ENCODE assay signal across 8 mouse cellular contexts in the genomic region with DNA sequence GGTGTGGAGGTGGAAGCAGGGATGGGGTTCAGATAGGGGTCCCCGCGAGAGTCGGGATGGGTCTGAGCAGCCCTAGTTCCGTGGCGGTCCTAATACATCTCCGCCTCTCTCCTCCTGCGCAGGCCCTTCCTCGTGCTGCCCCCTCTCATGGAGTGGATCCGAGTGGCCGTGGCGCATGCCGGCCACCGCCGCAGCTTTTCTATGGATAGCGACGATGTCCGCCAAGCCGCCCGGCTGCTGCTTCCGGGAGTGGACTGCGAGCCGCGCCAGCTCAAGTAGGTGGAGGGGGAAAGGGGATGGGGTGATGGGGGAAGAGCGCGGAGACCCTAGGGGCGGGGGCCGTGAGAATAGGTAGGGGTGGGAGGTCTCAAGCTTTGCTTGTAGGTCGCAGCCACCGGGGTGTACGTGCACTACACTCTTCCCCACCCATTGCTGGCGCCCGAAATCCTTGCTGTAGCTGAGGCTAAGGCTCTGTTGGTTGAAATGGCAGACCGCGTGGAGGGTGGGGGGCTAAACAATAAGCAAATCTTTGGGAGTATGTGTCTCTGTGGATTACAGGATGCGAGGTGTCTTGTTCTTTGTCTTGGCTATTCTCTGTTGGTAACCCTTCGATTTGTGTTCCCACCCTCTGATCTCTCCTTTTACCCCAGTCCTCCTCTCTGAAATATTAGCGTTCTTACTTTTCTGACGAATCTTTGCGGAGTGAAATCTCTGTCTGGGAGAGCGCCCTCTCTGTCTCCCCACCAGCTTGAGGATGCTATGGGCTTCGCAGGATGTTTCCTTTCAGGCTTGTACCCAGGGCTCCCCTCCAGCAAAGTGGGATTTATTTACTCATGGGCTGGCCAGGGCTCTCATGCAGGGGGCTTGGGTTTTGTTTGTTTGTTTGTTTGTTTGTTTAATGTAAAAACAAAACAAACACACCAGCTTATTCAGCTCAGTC.
DNase-seq lines count a peak whose midpoint lies in the region; ATAC-seq and TF ChIP-seq lines count a peak whose summit lies in the region.

No protein-coding gene starts in this region.

- no peak for ATAC-seq in liver, postnatal 0 days
- ATAC-seq in stomach, postnatal 0 days (ENCODE audit: low FRiP score, low TSS enrichment): peak; percentile 42; the same call in 1 of the 2 replicates

- no peaks in the 10 kb centered on the region for H3K9me3 ChIP-seq in liver, postnatal 0 days (ENCODE audit: low read length)
- H3K9me3 ChIP-seq in stomach, postnatal 0 days (ENCODE audit: control insufficient read depth, low read length): no peaks in the 10 kb centered on the region

- H3K27ac ChIP-seq in gastrocnemius, adult 2 months: no peak overlapping the region
- no peak overlapping the region for H3K27ac ChIP-seq in liver, postnatal 0 days (ENCODE audit: low read depth)
- no peak overlapping the region for H3K27ac ChIP-seq in stomach, postnatal 0 days (replicated peaks)

- DNase-seq in gastrocnemius, adult 2 months: peak; percentile 24
- DNase-seq in gastrocnemius, adult 18-20 months (ENCODE audit: low spot score): no peak
- DNase-seq in embryo, embryonic 11 days: peak; percentile 70
- peak; percentile 8 to 14 for DNase-seq in heart, postnatal 36 days
- DNase-seq in liver, postnatal 0 days: no peak
- DNase-seq in stomach, postnatal 0 days (ENCODE audit: low spot score): peak; percentile 28
- DNase-seq in thymus, postnatal 14 days: no peak

- H3K79me2 ChIP-seq in C2C12 (ENCODE audit: control insufficient read depth, insufficient read depth): peaks cover 19% of the 10 kb centered on the region

- H3ac ChIP-seq in C2C12 (ENCODE audit: control insufficient read depth, insufficient read length, low read depth): peak overlapping the region; percentile 83

- peak overlapping the region; percentile 58 for H3K4me2 ChIP-seq in liver, postnatal 0 days (ENCODE audit: low read depth, low read length)
- peak overlapping the region; percentile 79 for H3K4me2 ChIP-seq in stomach, postnatal 0 days (replicated peaks; ENCODE audit: low read depth)

- intact Hi-C loops in gastrocnemius, adult 2 months (cut with DNase I): no loop called here
- intact Hi-C loops in heart, postnatal 36 days (cut with DNase I): no loop called here

- no peaks in the 10 kb centered on the region for H3K4me1 ChIP-seq in liver, postnatal 0 days (ENCODE audit: insufficient read depth)
- H3K4me1 ChIP-seq in stomach, postnatal 0 days (replicated peaks; ENCODE audit: control insufficient read depth, insufficient read depth): 0 out of 2 replicates have a peak, but pooled peaks cover 4% of the 10 kb centered on the region

- H3K36me3 ChIP-seq in C2C12 (ENCODE audit: control insufficient read depth, insufficient read depth): no peaks in the 10 kb centered on the region
- no peaks in the 10 kb centered on the region for H3K36me3 ChIP-seq in liver, postnatal 0 days (replicated peaks; ENCODE audit: insufficient read depth, low read length)
- no peaks in the 10 kb centered on the region for H3K36me3 ChIP-seq in stomach, postnatal 0 days (ENCODE audit: control insufficient read depth, insufficient read depth, low read length)

- H3K9ac ChIP-seq in liver, postnatal 0 days (replicated peaks): no peak overlapping the region
- peak overlapping the region; percentile 51 for H3K9ac ChIP-seq in stomach, postnatal 0 days (ENCODE audit: low read length)

- no peak for TF ChIP-seq CTCF in gastrocnemius, adult 2 months (IDR thresholded peaks at IDR 0.05)
- no peak for TF ChIP-seq CTCF in C2C12 (IDR thresholded peaks at IDR 0.05; ENCODE audit: control insufficient read depth, insufficient read depth, insufficient read length)
- no peak for TF ChIP-seq CTCF in liver, postnatal 0 days (IDR thresholded peaks at IDR 0.05; ENCODE audit: low read depth)
- no peak; the same call in 1 of the 2 replicates for TF ChIP-seq CTCF in stomach, postnatal 0 days (IDR thresholded peaks at IDR 0.05; ENCODE audit: low read depth)

- WGBS in liver, postnatal 0 days (ENCODE audit: insufficient replicate concordance): 3% methylated on average over 41 of the region's 41 CpGs
- WGBS in stomach, postnatal 0 days: 1% methylated on average over 40 of the region's 41 CpGs

- no peaks in the 10 kb centered on the region for H3K27me3 ChIP-seq in C2C12 (ENCODE audit: control insufficient read depth, insufficient read depth, insufficient read length)
- H3K27me3 ChIP-seq in liver, postnatal 0 days (ENCODE audit: insufficient read depth, low read length): peaks cover 20% of the 10 kb centered on the region
- no peaks in the 10 kb centered on the region for H3K27me3 ChIP-seq in stomach, postnatal 0 days (ENCODE audit: control insufficient read depth, insufficient read depth, low read length)

- no peak for TF ChIP-seq EP300 in liver, postnatal 0 days (IDR thresholded peaks at IDR 0.05; ENCODE audit: low read depth)
- no peak for TF ChIP-seq EP300 in stomach, postnatal 0 days (optimal IDR thresholded peaks at IDR 0.05)

- peaks cover 5% of the 10 kb centered on the region for H3K79me3 ChIP-seq in C2C12 (ENCODE audit: low read depth)

- peak overlapping the region; percentile 63 for H3K4me3 ChIP-seq in gastrocnemius, adult 2 months
- peak overlapping the region; percentile 49 for H3K4me3 ChIP-seq in C2C12 (ENCODE audit: insufficient read depth, poor library complexity, severe bottlenecking)
- H3K4me3 ChIP-seq in liver, postnatal 0 days (ENCODE audit: low read depth, low read length): no peak overlapping the region
- peak overlapping the region; percentile 38 for H3K4me3 ChIP-seq in stomach, postnatal 0 days (ENCODE audit: low read depth, low read length)

TF ChIP-seq in C2C12, 6 proteins besides CTCF, POLR2A, EP300 and RAD21:
- TF ChIP-seq MAX (IDR thresholded peaks at IDR 0.05): no peak
- no peak for TF ChIP-seq MYOD1 (IDR thresholded peaks at IDR 0.05; ENCODE audit: control insufficient read depth, insufficient read length, low read depth)
- TF ChIP-seq CEBPB (IDR thresholded peaks at IDR 0.05; ENCODE audit: low read depth): no peak
- TF ChIP-seq FOSL1 (IDR thresholded peaks at IDR 0.05; ENCODE audit: insufficient read depth, low read length, poor library complexity, severe bottlenecking): no peak
- no peak for TF ChIP-seq MYOG (IDR thresholded peaks at IDR 0.05; ENCODE audit: control insufficient read depth, extremely low read depth, insufficient read length)
- no peak for TF ChIP-seq USF1 (IDR thresholded peaks at IDR 0.05; ENCODE audit: low read depth)

Comparison
In these comparisons a context has a peak if more than half of its experiments do, and no peak if none do; other contexts are left out.
1. DNase-seq: peak in gastrocnemius, adult 2 months (single experiment), embryo, embryonic 11 days (single experiment), heart, postnatal 36 days (2 of 2) and stomach, postnatal 0 days (single experiment); none in gastrocnemius, adult 18-20 months (single experiment), liver, postnatal 0 days (single experiment) and thymus, postnatal 14 days (single experiment).